Mouse (Mus musculus): ENCODE measurements around the gene Alox12b.

Alox12b gene

GRCm38 (mm10) chr11:69178525-69178924 lies 21.7 kb downstream of the Alox12b start:
- no peak for DNase-seq

- no peak for DNase-seq
Observed at GRCm38 (mm10) chr11:69179512-69179911, 22.7 kb downstream of the Alox12b start.

- no peak for DNase-seq
Observed at GRCm38 (mm10) chr11:69180120-69180519, 23.3 kb downstream of the Alox12b start.

GRCm38 (mm10) chr11:69185031-69185430 lies 28.2 kb downstream of the Alox12b start:
- no peak for DNase-seq

GRCm38 (mm10) chr11:69185936-69186335 lies 29.1 kb downstream of the Alox12b start:
- no peak for DNase-seq

- peak in 1 of 2 experiments; percentile 25 for DNase-seq
Observed at GRCm38 (mm10) chr11:69192840-69193239, 36.1 kb downstream of the Alox12b start.

GRCm38 (mm10) chr11:69196766-69197165 lies 40.0 kb downstream of the Alox12b start:
- DNase-seq, result no peak

GRCm38 (mm10) chr11:69197194-69197593 lies 40.4 kb downstream of the Alox12b start:
- DNase-seq, result peak; percentile 10 to 21

GRCm38 (mm10) chr11:69197743-69198142 lies 41.0 kb downstream of the Alox12b start, which contains the start of gene Alox8:
TSS of gene Alox8 (minus strand) at chr11:69197843.
- DNase-seq, result no peak

GRCm38 (mm10) chr11:69199251-69199650 lies 42.5 kb downstream of the Alox12b start:
- DNase-seq, result no peak

GRCm38 (mm10) chr11:69200231-69200630 lies 43.4 kb downstream of the Alox12b start:
- DNase-seq, result no peak

GRCm38 (mm10) chr11:69202469-69203230 lies 45.9 kb downstream of the Alox12b start:
- DNase-seq, result no peak

GRCm38 (mm10) chr11:69211431-69211830 lies 54.6 kb downstream of the Alox12b start:
- no peak for DNase-seq

- DNase-seq, result no peak
Observed at GRCm38 (mm10) chr11:69217411-69217810, 60.6 kb downstream of the Alox12b start.

- no peak for DNase-seq
Observed at GRCm38 (mm10) chr11:69218661-69219060, 61.9 kb downstream of the Alox12b start.
